Mouse (Mus musculus) thymus, postnatal 4 days (tissue): Measurements from ENCODE around the gene Mbip.

Experiments
- DNase-seq: peaks from one replicate; pipeline ENCODE4 v3.0.0; 2021

Mbip gene

DNA sequence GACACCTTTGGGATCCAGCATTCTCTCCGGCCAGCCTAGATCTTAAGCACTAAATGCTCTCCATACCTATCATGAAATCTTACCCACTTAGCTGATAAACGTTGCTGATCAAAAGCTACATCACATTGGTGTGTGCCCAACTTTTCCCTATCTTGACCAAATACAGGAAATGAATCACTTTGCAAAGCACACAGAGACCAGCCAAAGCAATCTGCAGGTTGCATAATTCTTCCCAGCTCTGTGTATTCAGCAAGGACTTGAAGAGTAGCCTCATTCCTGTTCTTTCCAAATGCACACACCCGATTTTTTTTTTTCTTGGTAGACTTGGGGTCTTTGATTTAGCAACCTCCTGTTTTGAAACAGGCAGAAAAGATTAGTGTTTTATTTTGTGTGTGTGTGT lies 57.1 kb downstream of the Mbip start:
- no peak for DNase-seq

- DNase-seq: no peak
Observed at GRCm38 (mm10) chr12:56286828-56287227, 58.9 kb downstream of the Mbip start.

DNA sequence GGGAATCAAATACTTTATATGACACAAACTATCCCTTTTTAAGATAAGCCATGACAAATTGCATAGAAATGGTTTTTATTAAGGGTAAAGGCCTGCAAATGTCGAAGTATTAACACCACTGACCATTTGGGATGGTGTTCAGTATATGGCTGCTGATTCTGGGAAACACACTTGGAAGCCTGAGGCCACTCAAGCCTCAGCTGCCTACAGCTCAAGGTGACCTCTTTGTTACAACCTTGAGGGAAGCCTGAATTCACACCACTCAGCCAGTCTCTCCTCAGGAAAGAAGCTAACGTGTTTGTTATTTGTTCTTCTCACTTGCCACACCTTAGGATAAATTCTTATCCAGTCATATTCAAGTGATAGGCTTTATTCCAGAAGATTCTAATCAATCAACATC lies 61.5 kb downstream of the Mbip start:
- no peak for DNase-seq

DNA sequence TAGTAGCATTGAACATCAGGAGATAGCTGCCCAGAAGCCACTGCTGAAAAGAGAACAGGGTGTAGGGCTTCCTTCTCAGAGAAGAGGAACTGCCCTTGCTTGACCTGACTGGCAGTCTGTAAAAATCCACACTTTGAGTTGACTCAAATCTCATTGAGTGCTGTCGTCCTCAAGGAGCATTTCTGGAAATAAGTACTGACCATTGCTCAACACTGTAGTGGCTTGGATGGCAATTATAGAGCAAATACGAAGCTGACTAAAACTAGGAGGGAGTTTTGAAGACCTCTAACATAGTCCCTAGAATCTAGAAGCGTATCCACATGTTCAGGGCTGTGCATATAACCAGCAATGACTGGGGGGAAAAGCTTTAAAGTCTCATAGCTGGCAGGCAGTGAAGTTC lies 64.0 kb downstream of the Mbip start:
- no peak for DNase-seq
